Mouse (Mus musculus) lung, postnatal 0 days (tissue): ENCODE data around the gene Rnft2. TPM values are rescaled to one million over a fixed set of nuclear protein-coding genes. Genes with fewer than 3 reads are reported as not detected.
A peak's percentile ranks its signal among the peaks of the same experiment; 100 is the strongest.

Experiments used
- ATAC-seq: fragments of 200-750 bp; cut with Nextera tagmentation; 2 replicates; pipeline ENCODE4 v1.8.0; 2017; ENCODE audit warnings: moderate library complexity
- DNase-seq: peaks from one replicate; pipeline ENCODE4 v3.0.0-alpha.2; 2016; ENCODE audit warnings: low spot score
- H3K27ac ChIP-seq: fragments of 300-500 bp; sonication (generic); 2 replicates; pipeline ENCODE4 v1.5.1; 2014; ENCODE audit warnings: antibody characterized with exemption, mild to moderate bottlenecking, low read length, mixed read lengths
- H3K27me3 ChIP-seq: fragments of 300-500 bp; sonication (generic); replicated peaks from 2 replicates; pipeline ENCODE4 v1.6.1; 2014; ENCODE audit warnings: low read length, mixed read lengths; ENCODE audit not compliant: insufficient read depth
- H3K36me3 ChIP-seq: fragments of 300-500 bp; sonication (generic); 2 replicates; pipeline ENCODE4 v1.6.1; 2014; ENCODE audit warnings: low read length, mixed read lengths; ENCODE audit not compliant: insufficient read depth
- H3K4me1 ChIP-seq: fragments of 300-500 bp; sonication (generic); 2 replicates; pipeline ENCODE4 v1.6.1; 2014; ENCODE audit warnings: antibody characterized with exemption, low read depth, low read length, mixed read lengths; ENCODE audit not compliant: insufficient read depth
- H3K4me2 ChIP-seq: fragments of 300-500 bp; sonication (generic); replicated peaks from 2 replicates; pipeline ENCODE4 v1.6.1; 2014; ENCODE audit warnings: low read depth, mild to moderate bottlenecking, low read length, moderate library complexity, mixed read lengths
- H3K4me3 ChIP-seq: fragments of 300-500 bp; sonication (generic); 2 replicates; pipeline ENCODE4 v1.5.1; 2014; ENCODE audit warnings: low read depth, low read length
- H3K9ac ChIP-seq: fragments of 300-500 bp; sonication (generic); replicated peaks from 2 replicates; pipeline ENCODE4 v1.6.1; 2014; ENCODE audit warnings: low read depth, mild to moderate bottlenecking
- H3K9me3 ChIP-seq: fragments of 300-500 bp; sonication (generic); 2 replicates; pipeline ENCODE4 v1.6.1; 2016; ENCODE audit warnings: low read length, mixed read lengths
- CTCF ChIP-seq: IDR thresholded peaks from 2 replicates; pipeline ENCODE4 v1.5.1; 2016; ENCODE audit warnings: antibody characterized with exemption, mild to moderate bottlenecking
- EP300 ChIP-seq: IDR thresholded peaks from 2 replicates; pipeline ENCODE4 v1.6.1; 2016; ENCODE audit warnings: antibody characterized with exemption, mild to moderate bottlenecking, control low read depth
- WGBS: fragments of 180-500 bp; shearing (Covaris S2); extraction: QIAGEN DNeasy Blood & Tissue Kit; methylation state at CpG from one replicate; pipeline ENCODE4 v1.1.7; 2014; 5-methylcytosine and 5-hydroxymethylcytosine counted together
- polyA plus RNA-seq: library from polyadenylated mRNA; unstranded; fragments of >200 nt; fragmentation: Nextera tagmentation; extraction: Ambion mirVana; gene quantifications from 2 replicates; pipeline ENCODE4 v1.2.1, GENCODE M21; 2015

The Rnft2 gene
- polyA plus RNA-seq, 1 experiment from 2014 or later, result 0.14 TPM

GRCm38 (mm10) chr5:118260055-118260454 is 15.1 kb upstream of the Rnft2 start:
- peak; percentile 42 for ATAC-seq
- Histone ChIP-seq H3K4me2 (0 out of 2 replicates have a peak overlapping the region, but pooled peaks have one; percentile 21), H3K36me3 (peaks cover 13% of the 10 kb centered on the region; the same call in 1 of the 2 replicates), H3K27me3 (no peaks in the 10 kb centered on the region), H3K27ac (no peak overlapping the region), H3K4me3 (no peak overlapping the region), H3K9me3 (no peaks in the 10 kb centered on the region), H3K9ac (no peak overlapping the region), H3K4me1 (peaks cover 9% of the 10 kb centered on the region; the same call in 1 of the 2 replicates)
- peak; percentile 25 for DNase-seq
- WGBS, result 53% methylated on average over 10 of the region's 10 CpGs
- no peak for TF ChIP-seq CTCF
- TF ChIP-seq EP300, result no peak

- H3K4me3 ChIP-seq, result no peak overlapping the region
- H3K36me3 ChIP-seq, result peaks cover 13% of the 10 kb centered on the region; the same call in 1 of the 2 replicates
- H3K27ac ChIP-seq, result no peak overlapping the region; the same call in 1 of the 2 replicates
- no peaks in the 10 kb centered on the region for H3K27me3 ChIP-seq
- H3K9ac ChIP-seq, result no peak overlapping the region
- peaks cover 9% of the 10 kb centered on the region; the same call in 1 of the 2 replicates for H3K4me1 ChIP-seq
- H3K4me2 ChIP-seq, result 0 out of 2 replicates have a peak overlapping the region, but pooled peaks have one; percentile 21
- ATAC-seq (peak; percentile 66), DNase-seq (peak; percentile 20)
- no peaks in the 10 kb centered on the region for H3K9me3 ChIP-seq
- TF ChIP-seq EP300 (no peak), CTCF (no peak)
- 50% methylated on average over 6 of the region's 6 CpGs for WGBS
These were observed 14.7 kb upstream of the Rnft2 start for GRCm38 (mm10) chr5:118259636-118260035.

- ATAC-seq, result peak; percentile 29; the same call in 1 of the 2 replicates
- peaks cover 9% of the 10 kb centered on the region; the same call in 1 of the 2 replicates for H3K4me1 ChIP-seq
These were observed 14.2 kb upstream of the Rnft2 start for GRCm38 (mm10) chr5:118259152-118259551.

GRCm38 (mm10) chr5:118256981-118257380 is 12.1 kb upstream of the Rnft2 start:
- WGBS, result 95% methylated on average over 4 of the region's 4 CpGs
- Histone ChIP-seq H3K27me3 (no peaks in the 10 kb centered on the region), H3K36me3 (peaks cover 13% of the 10 kb centered on the region; the same call in 1 of the 2 replicates), H3K9ac (no peak overlapping the region), H3K27ac (no peak overlapping the region), H3K4me1 (peaks cover 9% of the 10 kb centered on the region; the same call in 1 of the 2 replicates), H3K9me3 (no peaks in the 10 kb centered on the region), H3K4me2 (no peak overlapping the region), H3K4me3 (no peak overlapping the region)
- DNase-seq (no peak), ATAC-seq (no peak)
- TF ChIP-seq EP300 (no peak), CTCF (peak; percentile 22; the same call in 1 of the 2 replicates)

More at GRCm38 (mm10) chr5:118259152-118259551, 14.2 kb upstream of the Rnft2 start:
- Histone ChIP-seq H3K4me2 (no peak overlapping the region), H3K9ac (no peak overlapping the region), H3K9me3 (no peaks in the 10 kb centered on the region), H3K36me3 (peaks cover 13% of the 10 kb centered on the region; the same call in 1 of the 2 replicates), H3K4me3 (no peak overlapping the region), H3K27ac (no peak overlapping the region; the same call in 1 of the 2 replicates), H3K27me3 (no peaks in the 10 kb centered on the region)
- WGBS, result 25% methylated on average over 6 of the region's 6 CpGs
- DNase-seq, result peak; percentile 52
- TF ChIP-seq EP300 (no peak), CTCF (no peak)

- Histone ChIP-seq H3K4me3 (no peak overlapping the region), H3K36me3 (peaks cover 5% of the 10 kb centered on the region; the same call in 1 of the 2 replicates), H3K27ac (no peak overlapping the region), H3K9ac (no peak overlapping the region), H3K27me3 (no peaks in the 10 kb centered on the region), H3K4me1 (no peaks in the 10 kb centered on the region), H3K9me3 (no peaks in the 10 kb centered on the region), H3K4me2 (no peak overlapping the region)
- ATAC-seq, result no peak
- TF ChIP-seq CTCF (no peak), EP300 (no peak)
- 76% methylated on average over 3 of the region's 3 CpGs for WGBS
- no peak for DNase-seq
These were observed 8.6 kb upstream of the Rnft2 start for GRCm38 (mm10) chr5:118253551-118253950.

- WGBS, result 73% methylated on average over 7 of the region's 7 CpGs
- Histone ChIP-seq H3K27me3 (no peaks in the 10 kb centered on the region), H3K36me3 (0 out of 2 replicates have a peak, but pooled peaks cover 4% of the 10 kb centered on the region), H3K9me3 (no peaks in the 10 kb centered on the region), H3K4me3 (no peak overlapping the region), H3K4me1 (no peaks in the 10 kb centered on the region; the same call in 1 of the 2 replicates), H3K9ac (no peak overlapping the region), H3K27ac (no peak overlapping the region), H3K4me2 (no peak overlapping the region)
- TF ChIP-seq EP300 (no peak), CTCF (no peak)
- ATAC-seq, result no peak
- no peak for DNase-seq
These were observed 6.1 kb upstream of the Rnft2 start for GRCm38 (mm10) chr5:118250987-118251386.
